Comparison of ENCODE assay signal across 31 mouse cellular contexts in genomic region chr5:33458132-33458622, GRCm38 (mm10). TPM values are rescaled to one million over a fixed set of nuclear protein-coding genes. Genes with fewer than 3 reads are reported as not detected.
A peak's percentile ranks its signal among the peaks of the same experiment; 100 is the strongest.
DNase-seq lines count a peak whose midpoint lies in the region; ATAC-seq and TF ChIP-seq lines count a peak whose summit lies in the region.
"Had no signal": no experiment of that assay in that cellular context is flagged by ENCODE, and none has a peak within 500 bp of the region (broad histone marks: within the 10 kb centered on the region; RNA-seq: fewer than 3 reads in every experiment).

No protein-coding gene starts in this region.

- no peak for TF ChIP-seq CTCF in hindbrain, postnatal 0 days (IDR thresholded peaks at IDR 0.05; ENCODE audit: low read depth)
- TF ChIP-seq CTCF in brain, embryonic 14.5 days (IDR thresholded peaks at IDR 0.05; ENCODE audit: borderline replicate concordance, extremely low read depth, insufficient read depth, insufficient read length), result no peak

- 39% methylated on average over 3 of the region's 3 CpGs for WGBS in forebrain, embryonic 15.5 days
- 52% methylated on average over 3 of the region's 3 CpGs for WGBS in forebrain, embryonic 12.5 days
- 32% methylated on average over 3 of the region's 3 CpGs for WGBS in hindbrain, embryonic 14.5 days
- 33% methylated on average over 3 of the region's 3 CpGs for WGBS in hindbrain, postnatal 0 days
- 31% methylated on average over 3 of the region's 3 CpGs for WGBS in forebrain, embryonic 16.5 days

- ATAC-seq in forebrain, embryonic 15.5 days (replicated peaks), result peak; percentile 48; the same call in 1 of the 2 replicates
- ATAC-seq in forebrain, embryonic 12.5 days (ENCODE audit: low FRiP score), result no peak
- peak; percentile 55; the same call in 1 of the 2 replicates for ATAC-seq in hindbrain, embryonic 14.5 days (ENCODE audit: low FRiP score)
- no peak for ATAC-seq in hindbrain, postnatal 0 days
- peak; percentile 52 for ATAC-seq in forebrain, embryonic 16.5 days
- ATAC-seq: CD4-positive, CD25-positive, alpha-beta regulatory T cell, adult 4 months; inflammation-experienced regulatory T-cells, adult 6 months; intestine, embryonic 16.5 days had no signal

- H3K9me3 ChIP-seq in forebrain, embryonic 15.5 days, result no peaks in the 10 kb centered on the region
- no peaks in the 10 kb centered on the region for H3K9me3 ChIP-seq in forebrain, embryonic 12.5 days
- no peaks in the 10 kb centered on the region for H3K9me3 ChIP-seq in hindbrain, embryonic 14.5 days (ENCODE audit: control insufficient read depth, low read length)
- H3K9me3 ChIP-seq in hindbrain, postnatal 0 days (ENCODE audit: low read length), result no peaks in the 10 kb centered on the region
- H3K9me3 ChIP-seq in forebrain, embryonic 16.5 days (ENCODE audit: control insufficient read depth, low read length), result no peaks in the 10 kb centered on the region

- DNase-seq in hindbrain, embryonic 14.5 days (ENCODE audit: low spot score), result no peak
- no peak for DNase-seq in hindbrain, postnatal 0 days (ENCODE audit: low spot score)
- peak; percentile 52 for DNase-seq in brain, embryonic 14.5 days (ENCODE audit: low read depth)
- no peak for DNase-seq in heart, adult 11 months
- DNase-seq: adrenal gland, adult 2 months; adrenal gland, postnatal 25 days; cerebellum, adult 18-20 months; cerebellum, adult 9-10 months; cerebellum, postnatal 14 days; gastrocnemius, postnatal 10 days; gastrocnemius, postnatal 36 days; kidney, adult 18-20 months; kidney, adult 9 months had no signal

- TF ChIP-seq POLR2A in brain, embryonic 14.5 days (IDR thresholded peaks at IDR 0.05; ENCODE audit: borderline replicate concordance, extremely low read depth, insufficient read depth, insufficient read length, poor library complexity, severe bottlenecking), result no peak

- no peak overlapping the region for H3K4me2 ChIP-seq in forebrain, embryonic 15.5 days (replicated peaks)
- H3K4me2 ChIP-seq in forebrain, embryonic 12.5 days, result no peak overlapping the region
- H3K4me2 ChIP-seq in hindbrain, embryonic 14.5 days (replicated peaks), result no peak overlapping the region
- H3K4me2 ChIP-seq in hindbrain, postnatal 0 days (ENCODE audit: low read depth, low read length), result no peak overlapping the region
- no peak overlapping the region for H3K4me2 ChIP-seq in forebrain, embryonic 16.5 days (ENCODE audit: low read length)
- H3K4me2 ChIP-seq: heart, embryonic 11.5 days had no signal

- H3K4me3 ChIP-seq in forebrain, embryonic 15.5 days, result no peak overlapping the region
- H3K4me3 ChIP-seq in forebrain, embryonic 12.5 days (replicated peaks), result no peak overlapping the region
- no peak overlapping the region for H3K4me3 ChIP-seq in hindbrain, embryonic 14.5 days (replicated peaks; ENCODE audit: low read length)
- no peak overlapping the region for H3K4me3 ChIP-seq in hindbrain, postnatal 0 days (ENCODE audit: low read length)
- H3K4me3 ChIP-seq in forebrain, embryonic 16.5 days (replicated peaks; ENCODE audit: low read length), result no peak overlapping the region

- peaks cover 9% of the 10 kb centered on the region for H3K4me1 ChIP-seq in forebrain, embryonic 15.5 days
- peaks cover 8% of the 10 kb centered on the region; the same call in 1 of the 2 replicates for H3K4me1 ChIP-seq in forebrain, embryonic 12.5 days
- H3K4me1 ChIP-seq in hindbrain, embryonic 14.5 days (replicated peaks; ENCODE audit: control insufficient read depth, insufficient read depth, low read length), result no peaks in the 10 kb centered on the region
- no peaks in the 10 kb centered on the region for H3K4me1 ChIP-seq in hindbrain, postnatal 0 days (ENCODE audit: insufficient read depth, low read length)
- peaks cover 5% of the 10 kb centered on the region for H3K4me1 ChIP-seq in forebrain, embryonic 16.5 days (replicated peaks; ENCODE audit: control insufficient read depth, insufficient read depth, low read length)

- no peak overlapping the region for H3K9ac ChIP-seq in forebrain, embryonic 15.5 days (replicated peaks)
- H3K9ac ChIP-seq in forebrain, embryonic 12.5 days, result no peak overlapping the region
- no peak overlapping the region for H3K9ac ChIP-seq in hindbrain, embryonic 14.5 days
- H3K9ac ChIP-seq in hindbrain, postnatal 0 days (replicated peaks; ENCODE audit: low read length), result no peak overlapping the region
- H3K9ac ChIP-seq in forebrain, embryonic 16.5 days (replicated peaks; ENCODE audit: low read depth, low read length), result no peak overlapping the region

- H3K27ac ChIP-seq in forebrain, embryonic 15.5 days (replicated peaks), result no peak overlapping the region
- no peak overlapping the region for H3K27ac ChIP-seq in forebrain, embryonic 12.5 days
- H3K27ac ChIP-seq in hindbrain, embryonic 14.5 days, result no peak overlapping the region
- H3K27ac ChIP-seq in hindbrain, postnatal 0 days, result no peak overlapping the region
- H3K27ac ChIP-seq in forebrain, embryonic 16.5 days (ENCODE audit: low read length), result no peak overlapping the region

- H3K36me3 ChIP-seq in forebrain, embryonic 15.5 days, result no peaks in the 10 kb centered on the region
- H3K36me3 ChIP-seq in forebrain, embryonic 12.5 days (replicated peaks), result no peaks in the 10 kb centered on the region
- no peaks in the 10 kb centered on the region for H3K36me3 ChIP-seq in hindbrain, embryonic 14.5 days (replicated peaks; ENCODE audit: control insufficient read depth, insufficient read depth)
- no peaks in the 10 kb centered on the region for H3K36me3 ChIP-seq in hindbrain, postnatal 0 days (ENCODE audit: insufficient read depth, low read length)
- H3K36me3 ChIP-seq in forebrain, embryonic 16.5 days (ENCODE audit: control insufficient read depth, insufficient read depth), result no peaks in the 10 kb centered on the region

- peaks cover 27% of the 10 kb centered on the region; the same call in 1 of the 2 replicates for H3K27me3 ChIP-seq in forebrain, embryonic 15.5 days
- H3K27me3 ChIP-seq in forebrain, embryonic 12.5 days, result peaks cover 89% of the 10 kb centered on the region
- H3K27me3 ChIP-seq in hindbrain, embryonic 14.5 days (ENCODE audit: control insufficient read depth, insufficient read depth, low read length), result peaks cover 47% of the 10 kb centered on the region
- no peaks in the 10 kb centered on the region for H3K27me3 ChIP-seq in hindbrain, postnatal 0 days (ENCODE audit: insufficient read depth, low read length)
- peaks cover 20% of the 10 kb centered on the region for H3K27me3 ChIP-seq in forebrain, embryonic 16.5 days (replicated peaks; ENCODE audit: control insufficient read depth, insufficient read depth, low read length)

RNA-seq across cellular contexts. Expression of gene Nkx1-1, which starts 24.4 kb away (rescaled TPM):
- polyA plus RNA-seq in forebrain, embryonic 15.5 days (2015; fragmentation: Nextera tagmentation; extraction: Ambion mirVana), result not detected in 2 replicates
- polyA plus RNA-seq in forebrain, embryonic 12.5 days (2016; fragmentation: Nextera tagmentation; extraction: Ambion mirVana), result not detected in 2 replicates
- 0.80 and 0.96 TPM in 2 replicates for polyA plus RNA-seq in hindbrain, embryonic 14.5 days (2014; fragmentation: Nextera tagmentation; extraction: Ambion mirVana)
- 6.5 and 7.8 TPM in 2 replicates for total RNA-seq in hindbrain, postnatal 0 days (2014; rRNA removed)
- polyA plus RNA-seq in hindbrain, postnatal 0 days (2015; fragmentation: Nextera tagmentation; extraction: Ambion mirVana), result 0.35 and 0.39 TPM in 2 replicates
- 1.8 and 4.1 TPM in 2 replicates for polyA plus RNA-seq in brain, embryonic 14.5 days (2012; rRNA removed)
- polyA plus RNA-seq in forebrain, embryonic 16.5 days (2015; fragmentation: Nextera tagmentation; extraction: Ambion mirVana), result not detected in 2 replicates
- total RNA-seq: adrenal gland, adult 2 months; adrenal gland, postnatal 25 days; gastrocnemius, adult 18-20 months; gastrocnemius, postnatal 10 days; gastrocnemius, postnatal 36 days; granulocyte monocyte progenitor cell, adult 5-6 weeks; heart, adult 8-10 months; heart, postnatal 25 days; hematopoietic stem cell, adult 5-6 weeks; MEL had no signal
- polyA plus RNA-seq: adrenal gland, adult 2 months; C2C12; CD4-positive, CD25-positive, alpha-beta regulatory T cell, adult 4 months; embryonic facial prominence, embryonic 14.5 days; heart, embryonic 11.5 days; heart, embryonic 14.5 days; heart, postnatal 0 days; inflammation-experienced regulatory T-cells, adult 6 months; intestine, embryonic 16.5 days; kidney, embryonic 16.5 days had no signal

Comparison
In these comparisons a context has a peak if more than half of its experiments do, and no peak if none do; other contexts are left out.
1. ATAC-seq: peak in forebrain, embryonic 15.5 days (single experiment), hindbrain, embryonic 14.5 days (single experiment) and forebrain, embryonic 16.5 days (single experiment); none in forebrain, embryonic 12.5 days (single experiment) and hindbrain, postnatal 0 days (single experiment).